Mouse (Mus musculus): ENCODE measurements around the gene Svbp.

Svbp gene

GRCm38 (mm10) chr4:119194909-119195581 is at the start of gene Svbp:
Gene Svbp (plus strand): TSS chr4:119195306.
- WGBS: under 1% methylated on average over 43 of the region's 47 CpGs

GRCm38 (mm10) chr4:119146816-119147215 is 48.3 kb upstream of the Svbp start:
- whole genome bisulfite sequencing: 74% methylated on average over 7 of the region's 7 CpGs

GRCm38 (mm10) chr4:119147347-119147746 is 47.8 kb upstream of the Svbp start:
- WGBS: 94% methylated on average over 5 of the region's 5 CpGs

GRCm38 (mm10) chr4:119148741-119149140 is 46.4 kb upstream of the Svbp start:
- WGBS: 93% methylated on average over 11 of the region's 11 CpGs

GRCm38 (mm10) chr4:119157186-119157585 is 37.9 kb upstream of the Svbp start:
- WGBS: 28% methylated on average over 2 of the region's 2 CpGs

GRCm38 (mm10) chr4:119157891-119158290 is 37.2 kb upstream of the Svbp start:
- 84% methylated on average over 5 of the region's 5 CpGs for WGBS

- 78% methylated on average over 3 of the region's 3 CpGs for WGBS
Measured at GRCm38 (mm10) chr4:119161358-119161757, 33.7 kb upstream of the Svbp start.

GRCm38 (mm10) chr4:119162990-119163389 is 32.1 kb upstream of the Svbp start:
- WGBS: 75% methylated on average over 4 of the region's 4 CpGs

- WGBS: 83% methylated on average over 7 of the region's 7 CpGs
Measured at GRCm38 (mm10) chr4:119165916-119166315, 29.2 kb upstream of the Svbp start.

GRCm38 (mm10) chr4:119167068-119167467 is 28.0 kb upstream of the Svbp start:
- WGBS: 92% methylated on average over 4 of the region's 4 CpGs

- WGBS: 2% methylated on average over 4 of the region's 4 CpGs
Measured at GRCm38 (mm10) chr4:119167663-119168062, 27.4 kb upstream of the Svbp start.

- WGBS: 26% methylated on average over 18 of the region's 18 CpGs
Measured at GRCm38 (mm10) chr4:119172919-119173650, 22.0 kb upstream of the Svbp start.

GRCm38 (mm10) chr4:119173851-119174453 is 21.2 kb upstream of the Svbp start, which contains the start of gene Zfp691:
Gene Zfp691 (minus strand): TSS chr4:119174195.
- under 1% methylated on average over 40 of the region's 40 CpGs for WGBS

GRCm38 (mm10) chr4:119177702-119178101 is 17.4 kb upstream of the Svbp start:
- WGBS: 85% methylated on average over 5 of the region's 5 CpGs

GRCm38 (mm10) chr4:119178331-119178730 is 16.8 kb upstream of the Svbp start:
- WGBS: 72% methylated on average over 18 of the region's 18 CpGs

GRCm38 (mm10) chr4:119180133-119180707 is 14.9 kb upstream of the Svbp start:
- whole genome bisulfite sequencing: 70% methylated on average over 4 of the region's 4 CpGs

- 80% methylated on average over 9 of the region's 9 CpGs for WGBS
Measured at GRCm38 (mm10) chr4:119181456-119181855, 13.7 kb upstream of the Svbp start.

- 21% methylated on average over 1 of the region's 1 CpGs for WGBS
Measured at GRCm38 (mm10) chr4:119183525-119183924, 11.6 kb upstream of the Svbp start.

GRCm38 (mm10) chr4:119185771-119186170 is 9.3 kb upstream of the Svbp start:
- WGBS: 82% methylated on average over 4 of the region's 4 CpGs

- 51% methylated on average over 11 of the region's 11 CpGs for whole genome bisulfite sequencing
Measured at GRCm38 (mm10) chr4:119188060-119188785, 6.9 kb upstream of the Svbp start.

GRCm38 (mm10) chr4:119189392-119189791 is 5.7 kb upstream of the Svbp start:
- WGBS: 82% methylated on average over 6 of the region's 6 CpGs

- 83% methylated on average over 6 of the region's 6 CpGs for WGBS
Measured at GRCm38 (mm10) chr4:119189864-119190263, 5.2 kb upstream of the Svbp start, which contains the start of gene Ermap. Gene Ermap (minus strand): TSS chr4:119190011.

Data from cerebral cortex, adult 2 months (tissue).